In the genomic region with DNA sequence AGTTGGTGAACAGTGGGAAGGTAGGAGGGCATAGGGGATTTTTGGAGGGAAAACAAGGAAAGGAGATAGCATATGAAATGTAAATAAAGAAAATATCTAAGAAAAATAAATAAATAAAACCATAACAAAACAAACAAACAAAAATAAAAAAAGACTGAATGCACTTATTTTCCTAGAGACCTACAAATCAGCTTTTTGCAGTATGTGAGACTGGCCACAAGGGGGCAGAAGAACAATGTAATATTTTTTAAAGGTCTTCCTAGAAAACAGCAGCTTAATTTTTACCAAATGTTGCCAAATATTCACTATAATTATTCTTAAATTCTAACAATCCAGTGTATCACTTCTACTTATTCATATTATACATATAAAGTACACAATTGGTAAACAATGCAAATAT, we compare ENCODE assay signal across 10 mouse cellular contexts.
DNase-seq lines count a peak whose midpoint lies in the region; ATAC-seq and TF ChIP-seq lines count a peak whose summit lies in the region.
"Had no signal": no experiment of that assay in that cellular context is flagged by ENCODE, and none has a peak within 500 bp of the region (broad histone marks: within the 10 kb centered on the region; RNA-seq: fewer than 3 reads in every experiment).

No protein-coding gene starts in this region.

- no peak overlapping the region for H3K4me2 ChIP-seq in kidney, embryonic 15.5 days

- no peak overlapping the region for H3K9ac ChIP-seq in kidney, embryonic 15.5 days

- no peaks in the 10 kb centered on the region for H3K4me1 ChIP-seq in kidney, embryonic 15.5 days
- no peaks in the 10 kb centered on the region for H3K4me1 ChIP-seq in E14TG2a.4 (replicated peaks; ENCODE audit: low read depth, low read length)

- ATAC-seq in kidney, embryonic 15.5 days (replicated peaks; ENCODE audit: low FRiP score) = no peak
- ATAC-seq in megakaryocyte, adult 5-6 weeks (ENCODE audit: poor library complexity, severe bottlenecking) = no peak

- no peaks in the 10 kb centered on the region for H3K36me3 ChIP-seq in kidney, embryonic 15.5 days
- no peaks in the 10 kb centered on the region for H3K36me3 ChIP-seq in E14TG2a.4 (ENCODE audit: insufficient read depth, low read length)

- H3K27ac ChIP-seq in kidney, embryonic 15.5 days = no peak overlapping the region

- peak; percentile 35 for TF ChIP-seq CTCF in E14TG2a.4 (conservative IDR thresholded peaks at IDR 0.05; ENCODE audit: low read length)

- no peaks in the 10 kb centered on the region for H3K9me3 ChIP-seq in kidney, embryonic 15.5 days (replicated peaks)
- no peaks in the 10 kb centered on the region for H3K9me3 ChIP-seq in E14TG2a.4 (ENCODE audit: low read length)

- H3K27me3 ChIP-seq in kidney, embryonic 15.5 days = no peaks in the 10 kb centered on the region
- no peaks in the 10 kb centered on the region for H3K27me3 ChIP-seq in E14TG2a.4 (ENCODE audit: insufficient read depth, low read length)

- peak; percentile 3 for DNase-seq in adrenal gland, postnatal 14 days
- DNase-seq in adrenal gland, postnatal 4 days (ENCODE audit: low spot score in 2 of 2) = no peak
- peak; percentile 13 for DNase-seq in kidney, postnatal 10 days
- peak; percentile 0 for DNase-seq in hindlimb bud, embryonic 11.5 days (ENCODE audit: extremely low spot score, low read depth, low spot score)
- no peak for DNase-seq in urinary bladder, postnatal 10 days (ENCODE audit: low spot score)
- DNase-seq: B cell, adult 2 months; gastrocnemius, postnatal 14 days had no signal

- no peak overlapping the region for H3K4me3 ChIP-seq in kidney, embryonic 15.5 days (replicated peaks)
- no peak overlapping the region for H3K4me3 ChIP-seq in E14TG2a.4 (replicated peaks; ENCODE audit: low read length)

Comparison
In these comparisons a context has a peak if more than half of its experiments do, and no peak if none do; other contexts are left out.
1. DNase-seq: peak in adrenal gland, postnatal 14 days (single experiment), kidney, postnatal 10 days (single experiment) and hindlimb bud, embryonic 11.5 days (single experiment); none in adrenal gland, postnatal 4 days (0 of 2) and urinary bladder, postnatal 10 days (single experiment).